Comparison of ENCODE assay signal across 8 mouse cellular contexts in the genomic region with DNA sequence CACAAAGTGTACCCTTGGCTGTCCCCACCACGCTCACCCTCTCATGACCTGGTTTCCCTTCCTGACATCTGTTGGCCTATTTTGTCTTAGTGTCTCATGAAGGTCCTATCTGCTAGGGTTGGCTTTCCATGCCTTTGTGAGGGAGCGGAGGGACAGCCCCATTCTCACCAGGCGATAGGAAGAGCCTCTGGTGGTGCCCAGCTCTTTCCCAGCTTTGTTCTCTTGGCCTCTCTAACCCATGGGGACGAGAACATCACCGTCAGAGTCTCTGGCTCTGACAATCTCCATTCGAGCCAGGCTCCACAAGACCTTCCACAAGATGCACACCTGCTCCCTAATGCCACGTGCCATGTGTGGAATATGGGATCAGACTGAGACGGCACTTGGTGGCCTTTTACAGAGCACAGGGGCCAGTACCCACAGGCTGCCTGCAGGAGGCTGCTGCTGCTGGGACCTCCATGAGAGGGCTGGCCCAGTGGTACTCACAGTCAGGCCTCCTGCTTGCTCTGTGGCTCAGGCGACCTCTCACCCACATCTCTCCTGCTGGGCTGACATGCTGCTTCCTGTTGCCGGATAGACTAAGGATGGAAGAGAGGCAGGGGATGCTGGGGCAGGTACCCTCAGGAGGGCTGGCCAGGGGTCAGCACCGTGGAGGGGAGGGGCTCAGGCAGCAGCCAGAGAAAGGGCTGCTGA. TPM values are rescaled to one million over a fixed set of nuclear protein-coding genes. Genes with fewer than 3 reads are reported as not detected.
DNase-seq lines count a peak whose midpoint lies in the region; ATAC-seq lines count a peak whose summit lies in the region.

No protein-coding gene starts in this region.

- WGBS in embryonic facial prominence, embryonic 10.5 days = 49% methylated on average over 11 of the region's 11 CpGs
- WGBS in intestine, embryonic 15.5 days = 55% methylated on average over 11 of the region's 11 CpGs

- peak overlapping the region; percentile 86 for H3K4me3 ChIP-seq in megakaryocyte, embryonic 14.5 days (replicated peaks)
- H3K4me3 ChIP-seq in embryonic facial prominence, embryonic 10.5 days = 0 out of 2 replicates have a peak overlapping the region, but pooled peaks have one; percentile 23
- no peak overlapping the region for H3K4me3 ChIP-seq in intestine, embryonic 15.5 days (replicated peaks)

- no peak overlapping the region for H3K9ac ChIP-seq in intestine, embryonic 15.5 days

- no peaks in the 10 kb centered on the region for H3K27me3 ChIP-seq in megakaryocyte, embryonic 14.5 days (replicated peaks)
- H3K27me3 ChIP-seq in embryonic facial prominence, embryonic 10.5 days (replicated peaks; ENCODE audit: low read depth, poor library complexity, severe bottlenecking) = peaks cover 8% of the 10 kb centered on the region; the same call in 1 of the 2 replicates
- H3K27me3 ChIP-seq in intestine, embryonic 15.5 days (replicated peaks) = no peaks in the 10 kb centered on the region

- no peaks in the 10 kb centered on the region for H3K9me3 ChIP-seq in megakaryocyte, embryonic 14.5 days
- H3K9me3 ChIP-seq in embryonic facial prominence, embryonic 10.5 days = no peaks in the 10 kb centered on the region
- no peaks in the 10 kb centered on the region for H3K9me3 ChIP-seq in intestine, embryonic 15.5 days

- peaks cover 77% of the 10 kb centered on the region for H3K36me3 ChIP-seq in megakaryocyte, embryonic 14.5 days (replicated peaks; ENCODE audit: low read length)
- no peaks in the 10 kb centered on the region for H3K36me3 ChIP-seq in embryonic facial prominence, embryonic 10.5 days (replicated peaks)
- H3K36me3 ChIP-seq in intestine, embryonic 15.5 days = no peaks in the 10 kb centered on the region

- peaks cover 96% of the 10 kb centered on the region for H3K4me1 ChIP-seq in megakaryocyte, embryonic 14.5 days
- H3K4me1 ChIP-seq in embryonic facial prominence, embryonic 10.5 days = peaks cover 41% of the 10 kb centered on the region
- H3K4me1 ChIP-seq in intestine, embryonic 15.5 days (replicated peaks) = peaks cover 11% of the 10 kb centered on the region

- no peak for ATAC-seq in megakaryocyte, adult 5-6 weeks (ENCODE audit: poor library complexity, severe bottlenecking)
- ATAC-seq in intestine, embryonic 15.5 days = peak; percentile 26; the same call in 1 of the 2 replicates

- DNase-seq in embryonic facial prominence, embryonic 10.5 days (ENCODE audit: low spot score) = peak; percentile 44
- peak; percentile 64 for DNase-seq in naive thymus-derived CD4-positive, alpha-beta T cell, adult 2 months (ENCODE audit: low read depth)
- DNase-seq in c-Kit-positive CD71-positive TER-119-positive erythroid progenitor cells, embryonic 14.5 days (ENCODE audit: low spot score) = no peak
- DNase-seq in right cerebral cortex, postnatal 4 days = no peak
- no peak for DNase-seq in gastrocnemius, postnatal 10 days

- H3K27ac ChIP-seq in embryonic facial prominence, embryonic 10.5 days (replicated peaks) = peak overlapping the region; percentile 76
- no peak overlapping the region for H3K27ac ChIP-seq in intestine, embryonic 15.5 days

- H3K4me2 ChIP-seq in intestine, embryonic 15.5 days (replicated peaks) = no peak overlapping the region

RNA-seq across cellular contexts. Expression of a gene that starts 6.1 kb away (rescaled TPM):
- polyA plus RNA-seq in megakaryocyte, embryonic 14.5 days (2012; ENCODE audit: insufficient read depth, low replicate concordance) = 18.9 and 35.4 TPM in 2 replicates
- total RNA-seq in megakaryocyte, adult 5-6 weeks (2015) = 30.6 and 32.3 TPM in 2 replicates
- total RNA-seq in megakaryocyte, adult 5-6 weeks (2017) = 32.2 and 33.5 TPM in 2 replicates
- polyA plus RNA-seq in embryonic facial prominence, embryonic 10.5 days (2016; fragmentation: Nextera tagmentation; extraction: Ambion mirVana) = 5.1 and 5.6 TPM in 2 replicates
- polyA plus RNA-seq in intestine, embryonic 15.5 days (2015; fragmentation: Nextera tagmentation; extraction: Ambion mirVana) = 11.7 and 12.9 TPM in 2 replicates
- 10 to 100 TPM; 24.2 to 27.3 TPM for total RNA-seq in gastrocnemius, postnatal 10 days (2021)

RNA-seq across cellular contexts. Expression of a gene that starts 24.3 kb away (rescaled TPM):
- polyA plus RNA-seq in megakaryocyte, embryonic 14.5 days (2012; ENCODE audit: insufficient read depth, low replicate concordance) = 27.4 and 42.5 TPM in 2 replicates
- 0.41 and 1.1 TPM in 2 replicates for total RNA-seq in megakaryocyte, adult 5-6 weeks (2015)
- 0.66 and 0.85 TPM in 2 replicates for total RNA-seq in megakaryocyte, adult 5-6 weeks (2017)
- polyA plus RNA-seq in embryonic facial prominence, embryonic 10.5 days (2016; fragmentation: Nextera tagmentation; extraction: Ambion mirVana) = 4.8 and 5.1 TPM in 2 replicates
- polyA plus RNA-seq in intestine, embryonic 15.5 days (2015; fragmentation: Nextera tagmentation; extraction: Ambion mirVana) = 5.7 TPM in 2 replicates
- 10 to 100 TPM in 1 of 2 experiments, 1 to 10 TPM in 1; 7.9 to 10.0 TPM for total RNA-seq in gastrocnemius, postnatal 10 days (2021)

RNA-seq across cellular contexts. Expression of a gene that starts 27.7 kb away (rescaled TPM):
- 4.2 and 9.5 TPM in 2 replicates for polyA plus RNA-seq in megakaryocyte, embryonic 14.5 days (2012; ENCODE audit: insufficient read depth, low replicate concordance)
- 0.98 and 1.2 TPM in 2 replicates for total RNA-seq in megakaryocyte, adult 5-6 weeks (2015)
- 0.55 and 1.8 TPM in 2 replicates for total RNA-seq in megakaryocyte, adult 5-6 weeks (2017)
- polyA plus RNA-seq in embryonic facial prominence, embryonic 10.5 days (2016; fragmentation: Nextera tagmentation; extraction: Ambion mirVana) = 0.17 and 0.23 TPM in 2 replicates
- 1.6 and 2.3 TPM in 2 replicates for polyA plus RNA-seq in intestine, embryonic 15.5 days (2015; fragmentation: Nextera tagmentation; extraction: Ambion mirVana)
- total RNA-seq in gastrocnemius, postnatal 10 days (2021) = 10 to 100 TPM; 25.5 to 32.6 TPM

RNA-seq across cellular contexts. Expression of a gene that starts 50.3 kb away (rescaled TPM):
- 28.3 and 62.8 TPM in 2 replicates for polyA plus RNA-seq in megakaryocyte, embryonic 14.5 days (2012; ENCODE audit: insufficient read depth, low replicate concordance)
- total RNA-seq in megakaryocyte, adult 5-6 weeks (2015) = 387 and 430 TPM in 2 replicates
- 178 and 226 TPM in 2 replicates for total RNA-seq in megakaryocyte, adult 5-6 weeks (2017)
- polyA plus RNA-seq in embryonic facial prominence, embryonic 10.5 days (2016; fragmentation: Nextera tagmentation; extraction: Ambion mirVana) = 61.5 TPM in 2 replicates
- polyA plus RNA-seq in intestine, embryonic 15.5 days (2015; fragmentation: Nextera tagmentation; extraction: Ambion mirVana) = 92.3 and 102 TPM in 2 replicates
- total RNA-seq in gastrocnemius, postnatal 10 days (2021) = 100 to 1,000 TPM; 148 to 160 TPM

RNA-seq across cellular contexts. Expression of a gene that starts 51.0 kb away (rescaled TPM):
- 18.1 and 35.1 TPM in 2 replicates for polyA plus RNA-seq in megakaryocyte, embryonic 14.5 days (2012; ENCODE audit: insufficient read depth, low replicate concordance)
- total RNA-seq in megakaryocyte, adult 5-6 weeks (2015) = 91.3 and 102 TPM in 2 replicates
- total RNA-seq in megakaryocyte, adult 5-6 weeks (2017) = 69.3 and 90.7 TPM in 2 replicates
- 74.0 and 76.5 TPM in 2 replicates for polyA plus RNA-seq in embryonic facial prominence, embryonic 10.5 days (2016; fragmentation: Nextera tagmentation; extraction: Ambion mirVana)
- polyA plus RNA-seq in intestine, embryonic 15.5 days (2015; fragmentation: Nextera tagmentation; extraction: Ambion mirVana) = 47.5 and 48.2 TPM in 2 replicates
- total RNA-seq in gastrocnemius, postnatal 10 days (2021) = 10 to 100 TPM; 77.6 to 83.7 TPM

Comparison
In these comparisons a context has a peak if more than half of its experiments do, and no peak if none do; other contexts are left out.
1. DNase-seq: peak in embryonic facial prominence, embryonic 10.5 days (single experiment) and naive thymus-derived CD4-positive, alpha-beta T cell, adult 2 months (single experiment); none in c-Kit-positive CD71-positive TER-119-positive erythroid progenitor cells, embryonic 14.5 days (single experiment), right cerebral cortex, postnatal 4 days (single experiment) and gastrocnemius, postnatal 10 days (single experiment).